Mouse (Mus musculus) liver, embryonic 14.5 days (tissue): Measurements from ENCODE around the gene Sptbn2.

Experiments
- CTCF ChIP-seq: IDR thresholded peaks from 2 replicates; pipeline ENCODE4 v1.5.1; 2016; ENCODE audit warnings: antibody characterized with exemption, low read depth, control low read depth
- EP300 ChIP-seq: IDR thresholded peaks from 2 replicates; pipeline ENCODE4 v1.6.1; 2016; ENCODE audit warnings: antibody characterized with exemption, low read depth

DNA sequence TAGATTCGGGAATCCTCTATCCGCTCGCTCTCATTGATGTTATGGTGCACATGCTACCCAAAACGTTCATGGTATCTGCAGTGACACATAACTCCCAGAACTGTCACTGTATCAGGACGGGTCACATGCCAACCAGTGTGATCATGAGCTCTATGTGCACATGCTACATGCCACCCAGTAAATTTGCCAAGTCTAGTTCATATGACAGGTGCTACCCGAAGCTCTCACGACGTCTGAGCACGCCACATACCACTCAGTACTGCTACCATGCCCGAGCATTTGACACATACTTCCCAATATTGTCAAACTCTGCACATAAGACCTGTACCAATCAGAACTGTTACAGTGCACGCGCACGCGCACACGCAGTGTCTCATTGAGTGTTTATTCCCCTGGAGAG, 9.1 kb downstream of the Sptbn2 start:
- TF ChIP-seq CTCF (no peak), EP300 (no peak)
